Mouse (Mus musculus) midbrain, embryonic 11.5 days (tissue): ENCODE measurements at regions not wholly inside any gene's neighbourhood (a gene's known extent, or its start where the extent isn't known, plus 50 kb on each side); places are given as distances from the start of the nearest gene placed in this dataset.
"Not testable (repeated sequence)": the region's sequence is repeated elsewhere in the genome, so short reads cannot be mapped to it uniquely, and the experiment has no call there.

Source experiments
- ATAC-seq: fragments of 200-750 bp; cut with Nextera tagmentation; 2 replicates; pipeline ENCODE4 v1.8.0; 2017; ENCODE audit warnings: moderate TSS enrichment, moderate library complexity; ENCODE audit not compliant: low FRiP score
- DNase-seq: peaks from one replicate; pipeline ENCODE4 v3.0.0; 2015; ENCODE audit warnings: low spot score; ENCODE audit errors: missing footprints
- H3K27ac ChIP-seq: fragments of 300-500 bp; sonication (generic); 2 replicates; pipeline ENCODE4 v1.5.1; 2014; ENCODE audit warnings: low read depth, low read length
- H3K27me3 ChIP-seq: fragments of 300-500 bp; sonication (generic); 2 replicates; pipeline ENCODE4 v1.6.1; 2014; ENCODE audit warnings: mild to moderate bottlenecking, low read length, moderate library complexity, mixed read lengths; ENCODE audit not compliant: control insufficient read depth, insufficient read depth
- H3K36me3 ChIP-seq: fragments of 300-500 bp; sonication (generic); 2 replicates; pipeline ENCODE4 v1.6.1; 2014; ENCODE audit warnings: mild to moderate bottlenecking, low read length, moderate library complexity, mixed read lengths; ENCODE audit not compliant: control insufficient read depth, insufficient read depth
- H3K4me1 ChIP-seq: fragments of 300-500 bp; sonication (generic); 2 replicates; pipeline ENCODE4 v1.6.1; 2014; ENCODE audit warnings: low read length; ENCODE audit not compliant: control insufficient read depth, insufficient read depth
- H3K4me2 ChIP-seq: fragments of 300-500 bp; sonication (generic); 2 replicates; pipeline ENCODE4 v1.6.1; 2014; ENCODE audit warnings: mild to moderate bottlenecking, moderate library complexity
- H3K4me3 ChIP-seq: fragments of 300-500 bp; sonication (generic); 2 replicates; pipeline ENCODE4 v1.5.1; 2014; ENCODE audit warnings: low read depth, low read length
- H3K9ac ChIP-seq: fragments of 300-500 bp; sonication (generic); 2 replicates; pipeline ENCODE4 v1.6.1; 2014; ENCODE audit warnings: low read length
- H3K9me3 ChIP-seq: fragments of 300-500 bp; sonication (generic); 2 replicates; pipeline ENCODE4 v1.6.1; 2016; ENCODE audit warnings: low read length; ENCODE audit not compliant: control insufficient read depth
- WGBS: fragments of 180-500 bp; shearing (Covaris S2); extraction: QIAGEN DNeasy Blood & Tissue Kit; methylation state at CpG from one replicate; pipeline ENCODE4 v1.1.7; 2014; 5-methylcytosine and 5-hydroxymethylcytosine counted together

DNA sequence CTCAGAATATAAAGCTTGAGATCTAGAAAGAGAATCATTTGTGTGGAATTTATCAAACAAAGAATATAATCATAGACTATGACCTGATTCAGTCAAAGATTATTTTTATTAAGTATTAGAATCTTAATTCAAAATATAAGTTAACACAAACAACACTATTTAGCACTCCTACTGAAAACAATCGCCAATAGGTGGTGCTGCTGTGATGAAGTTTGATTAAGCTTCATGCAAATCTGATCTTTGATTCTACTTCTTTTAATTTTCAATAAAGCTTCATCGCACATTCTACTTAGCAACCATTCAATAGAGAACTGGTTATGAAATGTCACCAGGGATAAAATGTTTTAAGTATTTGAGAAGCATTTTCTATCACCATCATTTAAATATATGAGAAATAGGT is 1509.9 kb upstream of the Pcdh7 start:
- no peaks in the 10 kb centered on the region for H3K27me3 ChIP-seq
- no peaks in the 10 kb centered on the region for H3K9me3 ChIP-seq
- H3K27ac ChIP-seq, result no peak overlapping the region
- DNase-seq, result no peak
- H3K4me2 ChIP-seq, result no peak overlapping the region
- 52% methylated on average over 2 of the region's 2 CpGs for WGBS
- no peak for ATAC-seq
- H3K4me1 ChIP-seq, result no peaks in the 10 kb centered on the region
- H3K4me3 ChIP-seq, result no peak overlapping the region
- H3K9ac ChIP-seq, result no peak overlapping the region
- no peaks in the 10 kb centered on the region for H3K36me3 ChIP-seq

DNA sequence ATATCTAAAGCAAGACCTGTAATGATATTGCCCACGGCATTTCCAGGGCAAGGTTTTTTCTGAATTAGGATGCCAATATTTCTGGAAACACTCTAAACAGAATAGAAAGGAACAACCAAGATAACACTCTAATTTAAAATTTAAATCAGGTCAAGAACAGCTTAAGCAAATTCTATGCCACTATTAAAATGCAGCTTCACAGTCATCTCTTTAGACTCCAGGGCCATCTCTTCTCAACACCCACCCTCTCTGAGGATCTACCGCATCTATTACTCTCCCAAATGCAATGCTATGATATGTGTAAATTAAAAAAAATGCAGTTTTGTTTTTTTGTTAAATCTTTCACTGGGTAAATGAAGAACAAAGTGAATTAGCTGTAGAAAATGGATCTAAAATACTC is 1501.9 kb upstream of the Pcdh7 start:
- Histone ChIP-seq H3K9ac (no peak overlapping the region), H3K27me3 (no peaks in the 10 kb centered on the region), H3K4me1 (no peaks in the 10 kb centered on the region), H3K4me3 (no peak overlapping the region), H3K4me2 (no peak overlapping the region), H3K9me3 (no peaks in the 10 kb centered on the region), H3K36me3 (no peaks in the 10 kb centered on the region), H3K27ac (no peak overlapping the region)
- 85% methylated on average over 2 of the region's 2 CpGs for WGBS
- no peak for DNase-seq
- ATAC-seq, result 0 out of 2 replicates have a peak, but pooled peaks have one; percentile 50

DNA sequence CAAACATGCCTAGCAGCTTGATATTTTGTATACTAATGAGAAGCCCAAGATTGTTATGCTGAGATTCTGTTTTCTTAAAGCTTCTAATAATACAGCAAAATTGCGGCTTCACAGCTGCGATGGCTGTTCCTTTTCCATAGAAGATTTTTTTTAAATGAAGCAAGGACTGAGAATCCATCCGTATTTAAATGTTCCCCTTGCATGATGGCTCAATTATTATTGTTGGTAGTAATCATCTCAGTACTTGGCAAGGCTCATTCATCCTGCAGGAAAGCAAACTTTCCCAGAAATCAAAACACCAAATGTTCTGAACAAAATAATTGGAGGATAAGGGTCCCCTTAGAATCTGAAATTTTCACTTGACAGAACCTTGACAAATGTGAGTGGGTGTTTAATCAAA is 1451.6 kb upstream of the Pcdh7 start:
- Histone ChIP-seq H3K27ac (no peak overlapping the region), H3K4me2 (no peak overlapping the region), H3K9ac (no peak overlapping the region), H3K36me3 (no peaks in the 10 kb centered on the region), H3K4me1 (no peaks in the 10 kb centered on the region), H3K27me3 (no peaks in the 10 kb centered on the region), H3K4me3 (no peak overlapping the region), H3K9me3 (no peaks in the 10 kb centered on the region)
- ATAC-seq (no peak), DNase-seq (no peak)
- WGBS, result 81% methylated on average over 3 of the region's 3 CpGs

DNA sequence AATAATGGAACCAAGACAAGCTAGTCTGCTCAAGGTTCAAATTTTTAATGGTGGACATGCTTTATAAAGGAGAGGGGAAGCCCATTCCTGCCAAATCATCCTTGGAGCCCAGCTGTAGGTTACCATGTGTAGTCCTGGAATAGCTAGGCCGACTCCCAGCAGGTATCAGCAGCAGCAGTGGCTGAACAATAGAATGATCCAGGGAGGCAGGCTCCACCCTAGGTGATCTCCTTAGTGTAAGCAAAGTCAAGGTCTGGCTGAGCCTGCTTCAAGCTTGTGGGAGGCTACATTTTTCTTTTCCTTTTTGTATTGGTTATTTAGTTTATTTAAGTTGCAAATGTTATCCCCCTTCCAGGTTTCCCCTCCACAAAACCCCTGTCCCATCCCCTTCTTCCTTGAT is 1426.1 kb upstream of the Pcdh7 start:
- H3K36me3 ChIP-seq, H3K27me3 ChIP-seq, H3K9ac ChIP-seq, H3K4me3 ChIP-seq, ATAC-seq, H3K27ac ChIP-seq, H3K4me1 ChIP-seq, DNase-seq, H3K4me2 ChIP-seq, H3K9me3 ChIP-seq: not testable (repeated sequence)
- WGBS, result 72% methylated on average over 1 of the region's 1 CpGs
